Mouse (Mus musculus): ENCODE measurements around the gene Pate3. TPM values are rescaled to one million over a fixed set of nuclear protein-coding genes. Genes with fewer than 3 reads are reported as not detected.

The Pate3 gene
- total and polyA plus RNA-seq, 3 experiments: not detected

GRCm38 (mm10) chr9:35611841-35612240 lies 36.2 kb downstream of the Pate3 start, which contains the start of gene Pate4:
Pate4 (minus strand) TSS chr9:35611941.
- Histone ChIP-seq H3K27me3 (replicated peaks) (no peaks in the 10 kb centered on the region), H3K9ac (ENCODE audit: insufficient read depth, low read depth) (no peak within 1 kb of the TSS), H3K9me3 (replicated peaks; ENCODE audit: low read length) (no peaks in the 10 kb centered on the region), H3K27ac (ENCODE audit: insufficient read depth, low read depth) (no peak within 1 kb of the TSS), H3K4me2 (ENCODE audit: insufficient read depth, low read depth, poor library complexity, severe bottlenecking) (no peak within 1 kb of the TSS), H3K36me3 (replicated peaks in 1 of 2; ENCODE audit: control insufficient read depth in 1 of 2, insufficient read depth in 1 of 2, low read length in 1 of 2) (no peaks in the 10 kb centered on the region), H3K4me3 (replicated peaks in 1 of 3; ENCODE audit: low read depth in 2 of 3, low read length in 2 of 3, poor library complexity in 1 of 3) (no peak within 1 kb of the TSS), H3K4me1 (ENCODE audit: control insufficient read depth in 1 of 2, insufficient read depth in 2 of 2) (peaks cover 0 to 6% of the 10 kb centered on the region in 2 experiments; a peak in 2 of 4 replicates), H3K79me2 (replicated peaks; ENCODE audit: control insufficient read depth, extremely low read depth, insufficient read depth, poor library complexity, severe bottlenecking) (no peaks in the 10 kb centered on the region)
- in situ Hi-C loops (cut with MboI; ENCODE audit: low pct_ligation_motif_present, low pct_unique_long_range_greater_than_20kb, low sequenced_read_pairs) (no loop called here), dilution Hi-C loops (cut with MboI; ENCODE audit: extremely low pct_ligation_motif_present, extremely low pct_unique_long_range_greater_than_20kb, low sequenced_read_pairs) (no loop called here)
- no peak for DNase-seq (ENCODE audit: extremely low read depth)
- TF ChIP-seq MYC (IDR thresholded peaks at IDR 0.05; ENCODE audit: low read depth, low read length) (no peak), IRF4 (IDR thresholded peaks at IDR 0.05; ENCODE audit: low read depth, low read length) (no peak), HCFC1 (IDR thresholded peaks at IDR 0.05; ENCODE audit: low read depth, low read length) (no peak), USF2 (conservative IDR thresholded peaks at IDR 0.05; ENCODE audit: low read depth, low read length) (no peak), MAX (IDR thresholded peaks at IDR 0.05; ENCODE audit: low read length) (no peak), ETS1 (conservative IDR thresholded peaks at IDR 0.05; ENCODE audit: low read depth, low read length) (no peak), MEF2A (IDR thresholded peaks at IDR 0.05; ENCODE audit: borderline replicate concordance, low read depth, low read length) (no peak), TCF12 (IDR thresholded peaks at IDR 0.05; ENCODE audit: low read depth, low read length) (no peak), ZMIZ1 (IDR thresholded peaks at IDR 0.05; ENCODE audit: low read depth, low read length) (no peak)

- H3K27me3 ChIP-seq (replicated peaks): no peaks in the 10 kb centered on the region
- peaks cover 0 to 6% of the 10 kb centered on the region in 2 experiments; a peak in 2 of 4 replicates for H3K4me1 ChIP-seq (ENCODE audit: control insufficient read depth in 1 of 2, insufficient read depth in 2 of 2)
- H3K4me2 ChIP-seq (ENCODE audit: insufficient read depth, low read depth, poor library complexity, severe bottlenecking): no peak overlapping the region
- in situ Hi-C loops (cut with MboI; ENCODE audit: low pct_ligation_motif_present, low pct_unique_long_range_greater_than_20kb, low sequenced_read_pairs): no loop called here
- H3K27ac ChIP-seq (ENCODE audit: insufficient read depth, low read depth): no peak overlapping the region
- no peak for DNase-seq (ENCODE audit: extremely low read depth)
- no peaks in the 10 kb centered on the region for H3K36me3 ChIP-seq (replicated peaks in 1 of 2; ENCODE audit: control insufficient read depth in 1 of 2, insufficient read depth in 1 of 2, low read length in 1 of 2)
- no peaks in the 10 kb centered on the region for H3K79me2 ChIP-seq (replicated peaks; ENCODE audit: control insufficient read depth, extremely low read depth, insufficient read depth, poor library complexity, severe bottlenecking)
- TF ChIP-seq PAX5 (IDR thresholded peaks at IDR 0.05; ENCODE audit: low read length): no peak
- no peak overlapping the region for H3K4me3 ChIP-seq (replicated peaks in 1 of 3; ENCODE audit: low read depth in 2 of 3, low read length in 2 of 3, poor library complexity in 1 of 3)
- H3K9ac ChIP-seq (ENCODE audit: insufficient read depth, low read depth): no peak overlapping the region
- dilution Hi-C loops (cut with MboI; ENCODE audit: extremely low pct_ligation_motif_present, extremely low pct_unique_long_range_greater_than_20kb, low sequenced_read_pairs): no loop called here
- no peaks in the 10 kb centered on the region for H3K9me3 ChIP-seq (replicated peaks; ENCODE audit: low read length)
Observed at GRCm38 (mm10) chr9:35607647-35608405, 40.2 kb downstream of the Pate3 start.

Other genes with a start within 250 kb of the Pate3 start
- gene Cdon, start 227.1 kb downstream of the Pate3 start, total RNA-seq (2012; rRNA removed): 1.9 and 2.3 TPM in 2 replicates
- gene Cdon, start 227.1 kb downstream of the Pate3 start, total RNA-seq (2014; rRNA removed): 1.8 TPM in 2 replicates
- 2.7 and 2.9 TPM in 2 replicates for gene Cdon, start 227.1 kb downstream of the Pate3 start, polyA plus RNA-seq (2012; ENCODE audit: insufficient read length, low read depth)
- gene Gm1113, start 129.9 kb downstream of the Pate3 start, total RNA-seq (2012; rRNA removed): not detected in 2 replicates
- gene Gm1113, start 129.9 kb downstream of the Pate3 start, total RNA-seq (2014; rRNA removed): not detected in 2 replicates
- gene Gm1113, start 129.9 kb downstream of the Pate3 start, polyA plus RNA-seq (2012; ENCODE audit: insufficient read length, low read depth): not detected in 2 replicates
- 0.50 and 0.85 TPM in 2 replicates for gene Ddx25, start 89.7 kb downstream of the Pate3 start, total RNA-seq (2012; rRNA removed)
- 0.44 and 0.68 TPM in 2 replicates for gene Ddx25, start 89.7 kb downstream of the Pate3 start, total RNA-seq (2014; rRNA removed)
- 0.33 and 0.46 TPM in 2 replicates for gene Ddx25, start 89.7 kb downstream of the Pate3 start, polyA plus RNA-seq (2012; ENCODE audit: insufficient read length, low read depth)
- gene Pus3, start 89.6 kb downstream of the Pate3 start, total RNA-seq (2012; rRNA removed): 18.0 and 22.5 TPM in 2 replicates
- 40.8 and 45.2 TPM in 2 replicates for gene Pus3, start 89.6 kb downstream of the Pate3 start, total RNA-seq (2014; rRNA removed)
- 21.8 and 22.1 TPM in 2 replicates for gene Pus3, start 89.6 kb downstream of the Pate3 start, polyA plus RNA-seq (2012; ENCODE audit: insufficient read length, low read depth)
- gene Pate2, start 77.9 kb downstream of the Pate3 start, total RNA-seq (2012; rRNA removed): 0.17 and 1.0 TPM in 2 replicates
- 0.24 and 0.59 TPM in 2 replicates for gene Pate2, start 77.9 kb downstream of the Pate3 start, total RNA-seq (2014; rRNA removed)
- gene Pate2, start 77.9 kb downstream of the Pate3 start, polyA plus RNA-seq (2012; ENCODE audit: insufficient read length, low read depth): 0.41 and 0.68 TPM in 2 replicates
- 15.4 and 16.0 TPM in 2 replicates for gene Hyls1, start 77.8 kb downstream of the Pate3 start, total RNA-seq (2012; rRNA removed)
- 18.9 and 21.5 TPM in 2 replicates for gene Hyls1, start 77.8 kb downstream of the Pate3 start, total RNA-seq (2014; rRNA removed)
- gene Hyls1, start 77.8 kb downstream of the Pate3 start, polyA plus RNA-seq (2012; ENCODE audit: insufficient read length, low read depth): 18.3 and 20.2 TPM in 2 replicates
- gene Pate4, start 36.3 kb downstream of the Pate3 start, total RNA-seq (2012; rRNA removed): not detected in 2 replicates
- gene Pate4, start 36.3 kb downstream of the Pate3 start, total RNA-seq (2014; rRNA removed): not detected in 2 replicates
- gene Pate4, start 36.3 kb downstream of the Pate3 start, polyA plus RNA-seq (2012; ENCODE audit: insufficient read length, low read depth): not detected in 2 replicates
- not detected in 2 replicates for gene Pate1, start 39.2 kb upstream of the Pate3 start, total RNA-seq (2012; rRNA removed)
- gene Pate1, start 39.2 kb upstream of the Pate3 start, total RNA-seq (2014; rRNA removed): not detected in 2 replicates
- not detected in 2 replicates for gene Pate1, start 39.2 kb upstream of the Pate3 start, polyA plus RNA-seq (2012; ENCODE audit: insufficient read length, low read depth)
- gene Gm17677, start 92.8 kb upstream of the Pate3 start, total RNA-seq (2012; rRNA removed): not detected in 2 replicates
- not detected in 2 replicates for gene Gm17677, start 92.8 kb upstream of the Pate3 start, total RNA-seq (2014; rRNA removed)
- not detected in 2 replicates for gene Gm17677, start 92.8 kb upstream of the Pate3 start, polyA plus RNA-seq (2012; ENCODE audit: insufficient read length, low read depth)
- gene Gm17727, start 129.9 kb upstream of the Pate3 start, total RNA-seq (2012; rRNA removed): not detected in 2 replicates
- not detected in 2 replicates for gene Gm17727, start 129.9 kb upstream of the Pate3 start, total RNA-seq (2014; rRNA removed)
- gene Gm17727, start 129.9 kb upstream of the Pate3 start, polyA plus RNA-seq (2012; ENCODE audit: insufficient read length, low read depth): not detected in 2 replicates
- gene Gm27235, start 141.9 kb upstream of the Pate3 start, total RNA-seq (2012; rRNA removed): not detected in 2 replicates
- not detected in 2 replicates for gene Gm27235, start 141.9 kb upstream of the Pate3 start, total RNA-seq (2014; rRNA removed)
- not detected in 2 replicates for gene Gm27235, start 141.9 kb upstream of the Pate3 start, polyA plus RNA-seq (2012; ENCODE audit: insufficient read length, low read depth)
- not detected in 2 replicates for gene D730048I06Rik, start 141.9 kb upstream of the Pate3 start, total RNA-seq (2012; rRNA removed)
- gene D730048I06Rik, start 141.9 kb upstream of the Pate3 start, total RNA-seq (2014; rRNA removed): not detected in 2 replicates
- gene D730048I06Rik, start 141.9 kb upstream of the Pate3 start, polyA plus RNA-seq (2012; ENCODE audit: insufficient read length, low read depth): not detected in 2 replicates
- not detected in 2 replicates for gene 9230110F15Rik, start 195.9 kb upstream of the Pate3 start, total RNA-seq (2012; rRNA removed)
- not detected in 2 replicates for gene 9230110F15Rik, start 195.9 kb upstream of the Pate3 start, total RNA-seq (2014; rRNA removed)
- not detected in 2 replicates for gene 9230110F15Rik, start 195.9 kb upstream of the Pate3 start, polyA plus RNA-seq (2012; ENCODE audit: insufficient read length, low read depth)

Data from CH12.LX (cell line).